Mouse (Mus musculus): ENCODE data around the gene Gm10337.

Gene Gm10337

GRCm38 (mm10) chr15:102499851-102500250, 3.7 kb upstream of the Gm10337 start:
- no peak for DNase-seq (ENCODE audit: low spot score in 2 of 2)

GRCm38 (mm10) chr15:102500479-102500878, 3.0 kb upstream of the Gm10337 start:
- no peak for DNase-seq (ENCODE audit: low spot score in 2 of 2)

- no peak for DNase-seq (ENCODE audit: low spot score in 2 of 2)
Observed at GRCm38 (mm10) chr15:102501084-102501814, 2.3 kb upstream of the Gm10337 start.

GRCm38 (mm10) chr15:102502254-102502840, 1.2 kb upstream of the Gm10337 start:
- DNase-seq (ENCODE audit: low spot score in 2 of 2), result no peak

GRCm38 (mm10) chr15:102503924-102504782, 631 bp downstream of the Gm10337 start:
- no peak for DNase-seq (ENCODE audit: low spot score in 2 of 2)

- no peak for DNase-seq (ENCODE audit: low spot score in 2 of 2)
Observed at GRCm38 (mm10) chr15:102505073-102505769, 1.7 kb downstream of the Gm10337 start.

GRCm38 (mm10) chr15:102505770-102506463, 2.4 kb downstream of the Gm10337 start:
- DNase-seq (ENCODE audit: low spot score in 2 of 2), result no peak

GRCm38 (mm10) chr15:102506464-102506830, 2.9 kb downstream of the Gm10337 start:
- no peak for DNase-seq (ENCODE audit: low spot score in 2 of 2)

- DNase-seq (ENCODE audit: low spot score in 2 of 2), result no peak
Observed at GRCm38 (mm10) chr15:102506864-102507263, 3.3 kb downstream of the Gm10337 start.

GRCm38 (mm10) chr15:102507561-102507960, 4.0 kb downstream of the Gm10337 start:
- no peak for DNase-seq (ENCODE audit: low spot score in 2 of 2)

- no peak for DNase-seq (ENCODE audit: low spot score in 2 of 2)
Observed at GRCm38 (mm10) chr15:102508336-102508735, 4.8 kb downstream of the Gm10337 start.

GRCm38 (mm10) chr15:102510110-102510509, 6.6 kb downstream of the Gm10337 start:
- no peak for DNase-seq (ENCODE audit: low spot score in 2 of 2)

- peak; percentile 58 to 72 for DNase-seq (ENCODE audit: low spot score in 2 of 2)
Observed at GRCm38 (mm10) chr15:102510590-102511284, 7.2 kb downstream of the Gm10337 start.

- no peak for DNase-seq (ENCODE audit: low spot score in 2 of 2)
Observed at GRCm38 (mm10) chr15:102511285-102511833, 7.8 kb downstream of the Gm10337 start.

GRCm38 (mm10) chr15:102512010-102512409, 8.5 kb downstream of the Gm10337 start:
- DNase-seq (ENCODE audit: low spot score in 2 of 2), result no peak

GRCm38 (mm10) chr15:102512471-102512870, 8.9 kb downstream of the Gm10337 start:
- no peak for DNase-seq (ENCODE audit: low spot score in 2 of 2)

- DNase-seq (ENCODE audit: low spot score in 2 of 2), result no peak
Observed at GRCm38 (mm10) chr15:102513004-102513403, 9.5 kb downstream of the Gm10337 start.

- no peak for DNase-seq (ENCODE audit: low spot score in 2 of 2)
Observed at GRCm38 (mm10) chr15:102515261-102515660, 11.7 kb downstream of the Gm10337 start.

GRCm38 (mm10) chr15:102515791-102516190, 12.3 kb downstream of the Gm10337 start:
- no peak for DNase-seq (ENCODE audit: low spot score in 2 of 2)

- DNase-seq (ENCODE audit: low spot score in 2 of 2), result no peak
Observed at GRCm38 (mm10) chr15:102516293-102516692, 12.8 kb downstream of the Gm10337 start.

Data from thymus, postnatal 10 days (tissue).